Mouse (Mus musculus) CH12.LX (cell line): ENCODE results near the gene March6. TPM values are rescaled to one million over a fixed set of nuclear protein-coding genes. Genes with fewer than 3 reads are reported as not detected.

ENCODE experiments used
- DNase-seq: peaks from one replicate; pipeline ENCODE4 v3.0.0-alpha.2; 2013; ENCODE audit errors: extremely low read depth
- H3K27ac ChIP-seq: 2 replicates; pipeline ENCODE4 v1.5.1; 2012; ENCODE audit warnings: low read depth, mild to moderate bottlenecking, control low read depth, moderate library complexity; ENCODE audit not compliant: insufficient read depth
- H3K27me3 ChIP-seq: replicated peaks from 2 replicates; pipeline ENCODE3; 2012; ENCODE audit warnings: inconsistent platforms
- H3K36me3 ChIP-seq, 2 experiments: replicated peaks in 1 of 2; 2 replicates each; pipeline versions ENCODE3 to v1.6.1; 2012; ENCODE audit warnings: inconsistent platforms in 1 of 2, low read length in 1 of 2, mild to moderate bottlenecking in 1 of 2, mixed read lengths in 1 of 2, moderate library complexity in 1 of 2; ENCODE audit not compliant: control insufficient read depth in 1 of 2, insufficient read depth in 1 of 2
- H3K4me1 ChIP-seq, 2 experiments: 2 replicates each; pipeline ENCODE4 v1.6.1; 2012; ENCODE audit warnings: inconsistent platforms in 1 of 2, moderate library complexity in 1 of 2; ENCODE audit not compliant: insufficient read depth in 2 of 2, control insufficient read depth in 1 of 2
- H3K4me2 ChIP-seq: 2 replicates; pipeline ENCODE4 v1.6.1; 2012; ENCODE audit warnings: low read depth, mild to moderate bottlenecking, control low read depth; ENCODE audit not compliant: poor library complexity, insufficient read depth, severe bottlenecking
- H3K4me3 ChIP-seq, 3 experiments: fragments of 150-350 bp in 1 of 3; sonication (generic) in 1 of 3; replicated peaks in 1 of 3; 2 replicates each; pipeline versions ENCODE3 to v1.5.1; 2011 to 2012; ENCODE audit warnings: low read depth in 2 of 3, low read length in 2 of 3, mild to moderate bottlenecking in 2 of 3, moderate library complexity in 2 of 3, control low read depth in 1 of 3, improper control_type of control experiment in 1 of 3, inconsistent platforms in 1 of 3, mixed read lengths in 1 of 3; ENCODE audit not compliant: poor library complexity in 1 of 3
- H3K79me2 ChIP-seq: replicated peaks from 2 replicates; pipeline ENCODE4 v1.6.1; 2012; ENCODE audit warnings: mild to moderate bottlenecking, moderate library complexity; ENCODE audit not compliant: control insufficient read depth, poor library complexity, insufficient read depth, severe bottlenecking; ENCODE audit errors: extremely low read depth
- H3K9ac ChIP-seq: 2 replicates; pipeline ENCODE4 v1.6.1; 2012; ENCODE audit warnings: low read depth, mild to moderate bottlenecking, control low read depth, moderate library complexity; ENCODE audit not compliant: insufficient read depth
- H3K9me3 ChIP-seq: replicated peaks from 2 replicates; pipeline ENCODE3; 2012; ENCODE audit warnings: low read length, inconsistent platforms, mixed read lengths
- BHLHE40 ChIP-seq: IDR thresholded peaks from 2 replicates; pipeline ENCODE4 v1.6.1; 2011; ENCODE audit warnings: mild to moderate bottlenecking, low read depth, low read length, improper control_type of control experiment
- CTCF ChIP-seq, 2 experiments: IDR thresholded peaks in 1 of 2; conservative IDR thresholded peaks in 1 of 2; 2 replicates each; pipeline ENCODE4 v1.5.1; 2011 to 2012; ENCODE audit warnings: low read depth in 2 of 2, low read length in 2 of 2, improper control_type of control experiment in 1 of 2, inconsistent platforms in 1 of 2, mild to moderate bottlenecking in 1 of 2, moderate library complexity in 1 of 2
- ELF1 ChIP-seq: IDR thresholded peaks from 2 replicates; pipeline ENCODE4 v1.6.1; 2014; ENCODE audit warnings: low read depth, mild to moderate bottlenecking, inconsistent platforms, low read length, improper control_type of control experiment
- ETS1 ChIP-seq: conservative IDR thresholded peaks from 2 replicates; pipeline ENCODE4 v1.6.1; 2012; ENCODE audit warnings: low read depth, mild to moderate bottlenecking, inconsistent platforms, low read length, improper control_type of control experiment, moderate library complexity
- GABPA ChIP-seq: IDR thresholded peaks from 2 replicates; pipeline ENCODE4 v1.6.1; 2012; ENCODE audit warnings: low read depth, low read length, improper control_type of control experiment, inconsistent platforms; ENCODE audit not compliant: insufficient replicate concordance
- IRF4 ChIP-seq: IDR thresholded peaks from 2 replicates; pipeline ENCODE4 v1.6.1; 2014; ENCODE audit warnings: low read depth, mild to moderate bottlenecking, inconsistent platforms, low read length, improper control_type of control experiment
- JUN ChIP-seq: IDR thresholded peaks from 2 replicates; pipeline ENCODE4 v1.6.1; 2011; ENCODE audit warnings: low read depth, mild to moderate bottlenecking, low read length, improper control_type of control experiment, moderate library complexity; ENCODE audit not compliant: insufficient read depth
- JUND ChIP-seq: conservative IDR thresholded peaks from 2 replicates; pipeline ENCODE4 v1.6.1; 2011; ENCODE audit warnings: low read depth, low read length, improper control_type of control experiment
- KAT2A ChIP-seq: IDR thresholded peaks from 2 replicates; pipeline ENCODE4 v1.6.1; 2012; ENCODE audit warnings: low read length, improper control_type of control experiment, inconsistent platforms; ENCODE audit not compliant: insufficient replicate concordance
- MAFK ChIP-seq: IDR thresholded peaks from 2 replicates; pipeline ENCODE4 v1.6.1; 2011; ENCODE audit warnings: low read length, improper control_type of control experiment; ENCODE audit not compliant: insufficient replicate concordance
- MAX ChIP-seq: IDR thresholded peaks from 2 replicates; pipeline ENCODE4 v1.6.1; 2011; ENCODE audit warnings: low read length, improper control_type of control experiment
- MAZ ChIP-seq: IDR thresholded peaks from 2 replicates; pipeline ENCODE4 v1.6.1; 2012; ENCODE audit warnings: low read depth, mild to moderate bottlenecking, inconsistent platforms, low read length, improper control_type of control experiment, moderate library complexity
- MEF2A ChIP-seq: IDR thresholded peaks from 2 replicates; pipeline ENCODE4 v1.6.1; 2014; ENCODE audit warnings: low read depth, mild to moderate bottlenecking, inconsistent platforms, low read length, improper control_type of control experiment, borderline replicate concordance
- NELFE ChIP-seq: IDR thresholded peaks from 2 replicates; pipeline ENCODE4 v1.6.1; 2011; ENCODE audit warnings: low read depth, low read length, improper control_type of control experiment
- POLR2AphosphoS2 ChIP-seq: IDR thresholded peaks from 2 replicates; pipeline ENCODE4 v1.6.1; 2011; ENCODE audit warnings: low read depth, low read length, improper control_type of control experiment
- RCOR1 ChIP-seq: conservative IDR thresholded peaks from 2 replicates; pipeline ENCODE4 v1.6.1; 2012; ENCODE audit warnings: low read depth, mild to moderate bottlenecking, inconsistent platforms, low read length, improper control_type of control experiment
- TCF12 ChIP-seq: IDR thresholded peaks from 2 replicates; pipeline ENCODE4 v1.6.1; 2014; ENCODE audit warnings: low read depth, mild to moderate bottlenecking, inconsistent platforms, low read length, improper control_type of control experiment
- USF2 ChIP-seq: conservative IDR thresholded peaks from 2 replicates; pipeline ENCODE4 v1.6.1; 2011; ENCODE audit warnings: low read depth, low read length, improper control_type of control experiment
- ZKSCAN1 ChIP-seq: IDR thresholded peaks from 2 replicates; pipeline ENCODE4 v1.6.1; 2012; ENCODE audit warnings: low read depth, inconsistent platforms, low read length, improper control_type of control experiment, borderline replicate concordance
- ZMIZ1 ChIP-seq: IDR thresholded peaks from 2 replicates; pipeline ENCODE4 v1.6.1; 2012; ENCODE audit warnings: low read depth, mild to moderate bottlenecking, inconsistent platforms, low read length, improper control_type of control experiment
- ZNF384 ChIP-seq: IDR thresholded peaks from 2 replicates; pipeline ENCODE4 v1.6.1; 2012; ENCODE audit warnings: low read depth, low read length, improper control_type of control experiment, inconsistent platforms
- dilution Hi-C: fragments of 300-500 bp; cut with MboI; formaldehyde crosslinking; loops from 2 replicates; pipeline ENCODE4 v1.14.3; 2020; ENCODE audit warnings: low sequenced_read_pairs; ENCODE audit not compliant: extremely low pct_unique_long_range_greater_than_20kb, extremely low pct_ligation_motif_present
- in situ Hi-C: fragments of 300-500 bp; cut with MboI; formaldehyde crosslinking; loops from 3 replicates; pipeline ENCODE4 v1.14.3; 2019; ENCODE audit warnings: low sequenced_read_pairs, low pct_ligation_motif_present, low pct_unique_long_range_greater_than_20kb, mixed read lengths
- polyA plus RNA-seq: library from polyadenylated mRNA; unstranded; fragments of >175 nt; gene quantifications from 2 replicates; pipeline ENCODE4 v1.2.1, GENCODE M21; 2012; ENCODE audit warnings: low read depth; ENCODE audit not compliant: insufficient read length
- total RNA-seq, 2 experiments: library from RNA; depleted of rRNA; stranded (reverse); fragments of 300-350 nt in 1 of 2; fragments of >200 nt in 1 of 2; gene quantifications; 2 replicates each; pipeline ENCODE4 v1.2.3; 2012 to 2014

March6 gene
- total and polyA plus RNA-seq, 3 experiments: 18.3 to 41.4 (median 29.1) TPM

DNA sequence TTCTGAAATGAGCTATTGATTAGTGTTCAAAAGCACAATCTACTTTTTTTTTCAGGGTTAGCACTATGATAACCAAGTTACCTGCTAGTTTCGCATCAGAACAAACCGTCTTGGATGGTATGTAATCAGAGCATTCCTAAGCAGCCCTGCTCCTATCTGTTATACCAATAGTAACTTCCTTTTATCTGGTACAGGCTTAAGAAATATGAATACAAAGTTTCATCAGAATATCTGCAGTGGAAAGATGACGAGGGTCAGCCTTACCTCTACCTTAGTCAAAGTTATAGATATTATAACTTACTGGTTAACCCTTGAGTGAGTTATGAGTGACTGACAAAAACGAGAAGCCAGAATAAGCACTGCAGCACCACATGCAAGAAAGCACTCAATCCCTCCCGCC, 64.6 kb downstream of the March6 start:
- no peaks in the 10 kb centered on the region for H3K9me3 ChIP-seq
- H3K36me3 ChIP-seq: peaks cover 48 to 83% of the 10 kb centered on the region in 2 experiments
- H3K4me3 ChIP-seq: no peak overlapping the region
- TF ChIP-seq GABPA (no peak), KAT2A (no peak), JUND (no peak)
- no peak overlapping the region for H3K4me2 ChIP-seq
- H3K79me2 ChIP-seq: no peaks in the 10 kb centered on the region
- dilution Hi-C loops (no loop called here), in situ Hi-C loops (no loop called here)
- H3K4me1 ChIP-seq: peaks cover 0 to 50% of the 10 kb centered on the region in 2 experiments; a peak in 2 of 4 replicates
- no peak overlapping the region for H3K9ac ChIP-seq
- no peaks in the 10 kb centered on the region for H3K27me3 ChIP-seq
- DNase-seq: no peak
- H3K27ac ChIP-seq: no peak overlapping the region

DNA sequence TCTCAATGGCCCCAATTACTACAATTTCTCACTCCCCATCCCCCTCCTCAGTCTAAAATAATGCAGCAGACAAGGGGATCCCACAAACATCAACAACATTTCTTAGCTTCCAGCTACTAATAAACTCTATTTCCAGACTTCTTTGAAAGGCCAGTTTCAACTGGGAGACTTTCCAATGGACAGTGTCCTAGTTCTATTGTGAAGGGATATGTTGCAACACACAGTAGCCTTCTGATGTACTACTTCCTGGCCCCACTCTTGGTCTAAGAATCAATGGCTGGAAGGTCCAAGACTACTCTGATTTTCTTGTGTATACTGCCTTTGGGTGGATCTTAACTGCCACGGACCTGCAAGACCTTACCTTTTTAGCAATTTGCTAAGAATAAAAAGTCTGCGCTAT, 65.0 kb downstream of the March6 start:
- H3K36me3 ChIP-seq: peaks cover 52 to 84% of the 10 kb centered on the region in 2 experiments
- no peak overlapping the region for H3K4me2 ChIP-seq
- H3K4me3 ChIP-seq: no peak overlapping the region
- no peaks in the 10 kb centered on the region for H3K9me3 ChIP-seq
- peaks cover 0 to 50% of the 10 kb centered on the region in 2 experiments; a peak in 2 of 4 replicates for H3K4me1 ChIP-seq
- no peak for DNase-seq
- TF ChIP-seq ZNF384 (no peak), MAZ (no peak), ZMIZ1 (no peak), JUN (no peak), GABPA (no peak), ETS1 (no peak), CTCF (conservative IDR thresholded peaks at IDR 0.05 in 1 of 2, IDR thresholded peaks at IDR 0.05 in 1 of 2; ENCODE audit: low read depth in 2 of 2, low read length in 2 of 2) (no peak), ZKSCAN1 (no peak), MAFK (no peak), MEF2A (no peak), RCOR1 (no peak), POLR2AphosphoS2 (no peak), USF2 (no peak), TCF12 (no peak), NELFE (no peak), BHLHE40 (no peak), ELF1 (no peak), IRF4 (no peak), MAX (no peak)
- in situ Hi-C loops: no loop called here
- H3K27ac ChIP-seq: no peak overlapping the region
- no peaks in the 10 kb centered on the region for H3K27me3 ChIP-seq
- no peak overlapping the region for H3K9ac ChIP-seq
- dilution Hi-C loops: no loop called here
- no peaks in the 10 kb centered on the region for H3K79me2 ChIP-seq
